Mouse (Mus musculus): Measurements from ENCODE around the gene Adgrl2. TPM values are rescaled to one million over a fixed set of nuclear protein-coding genes. Genes with fewer than 3 reads are reported as not detected.

Gene Adgrl2
- polyA plus RNA-seq (2011; ENCODE audit: insufficient read length, low read depth, missing spikeins) = 90.1 and 112 TPM in 2 replicates

- TF ChIP-seq CTCF (IDR thresholded peaks at IDR 0.05; ENCODE audit: borderline replicate concordance, insufficient read depth, low read length) = no peak
- TF ChIP-seq POLR2A (IDR thresholded peaks at IDR 0.05; ENCODE audit: low read depth, low read length) = no peak; the same call in 1 of the 2 replicates
- H3K4me1 ChIP-seq (ENCODE audit: control insufficient read depth, insufficient read depth, low read length) = no peaks in the 10 kb centered on the region
- peak within 1 kb of the TSS; percentile 79 for H3K27ac ChIP-seq (ENCODE audit: insufficient read depth, low read length)
- peak within 1 kb of the TSS; percentile 79 for H3K4me3 ChIP-seq (ENCODE audit: insufficient read depth, low read length)
These were observed at the start of gene Adgrl2 for GRCm38 (mm10) chr3:148990531-148991003. TSS of gene Adgrl2 (minus strand) at chr3:148990555.

- H3K4me1 ChIP-seq (ENCODE audit: control insufficient read depth, insufficient read depth, low read length) = peaks cover 11% of the 10 kb centered on the region
- no peak overlapping the region for H3K4me3 ChIP-seq (ENCODE audit: insufficient read depth, low read length)
- H3K27ac ChIP-seq (ENCODE audit: insufficient read depth, low read length) = peak overlapping the region; percentile 91
- TF ChIP-seq POLR2A (IDR thresholded peaks at IDR 0.05; ENCODE audit: low read depth, low read length) (no peak), CTCF (IDR thresholded peaks at IDR 0.05; ENCODE audit: borderline replicate concordance, insufficient read depth, low read length) (peak; percentile 44; the same call in 1 of the 2 replicates)
These were observed 48.4 kb upstream of the Adgrl2 start for GRCm38 (mm10) chr3:149038771-149039170.

DNA sequence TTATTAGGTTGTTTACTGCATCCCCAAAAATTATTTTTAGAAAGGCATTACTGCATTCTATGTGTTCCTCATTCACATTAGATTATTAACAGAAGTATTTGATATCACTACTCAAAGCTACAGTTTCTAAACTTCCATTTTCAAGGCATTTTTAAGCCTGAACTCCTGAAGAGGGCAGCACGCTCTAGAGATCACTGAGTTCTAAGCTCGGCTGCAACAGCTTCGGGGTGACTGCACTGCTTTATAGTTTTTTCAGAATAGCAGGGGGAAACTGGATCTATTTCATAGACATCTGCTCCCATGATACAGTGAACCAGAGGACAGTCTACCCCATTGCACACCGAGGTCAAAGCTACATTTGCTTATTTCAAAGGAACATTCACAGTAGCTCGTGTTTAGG, 29.6 kb upstream of the Adgrl2 start:
- Histone ChIP-seq H3K4me3 (ENCODE audit: insufficient read depth, low read length) (no peak overlapping the region), H3K27ac (ENCODE audit: insufficient read depth, low read length) (no peak overlapping the region), H3K4me1 (ENCODE audit: control insufficient read depth, insufficient read depth, low read length) (no peaks in the 10 kb centered on the region)
- no peak for TF ChIP-seq CTCF (IDR thresholded peaks at IDR 0.05; ENCODE audit: borderline replicate concordance, insufficient read depth, low read length)
- no peak for TF ChIP-seq POLR2A (IDR thresholded peaks at IDR 0.05; ENCODE audit: low read depth, low read length)

DNA sequence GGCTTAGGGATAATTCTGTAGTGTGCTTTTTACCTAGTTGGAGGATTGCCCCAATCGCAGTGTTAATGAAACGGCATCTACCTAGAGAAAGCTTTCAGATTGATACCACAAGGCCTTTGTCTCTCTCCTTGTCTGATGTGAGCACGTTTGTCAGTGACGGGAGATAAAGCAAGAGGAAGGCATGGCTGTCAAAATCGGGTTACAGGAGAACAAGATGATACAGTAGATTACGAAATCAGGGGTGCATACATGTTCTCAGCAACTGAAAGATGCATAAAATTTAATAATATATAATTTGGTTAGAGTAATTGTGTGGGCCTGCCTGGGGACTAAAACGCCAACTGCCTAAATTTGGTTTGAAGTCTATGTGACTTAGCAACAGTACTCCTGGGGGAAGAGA, 19.0 kb upstream of the Adgrl2 start:
- Histone ChIP-seq H3K4me3 (ENCODE audit: insufficient read depth, low read length) (no peak overlapping the region), H3K27ac (ENCODE audit: insufficient read depth, low read length) (no peak overlapping the region), H3K4me1 (ENCODE audit: control insufficient read depth, insufficient read depth, low read length) (no peaks in the 10 kb centered on the region)
- TF ChIP-seq POLR2A (IDR thresholded peaks at IDR 0.05; ENCODE audit: low read depth, low read length) (no peak), CTCF (IDR thresholded peaks at IDR 0.05; ENCODE audit: borderline replicate concordance, insufficient read depth, low read length) (no peak)

- no peaks in the 10 kb centered on the region for H3K4me1 ChIP-seq (ENCODE audit: control insufficient read depth, insufficient read depth, low read length)
- H3K4me3 ChIP-seq (ENCODE audit: insufficient read depth, low read length) = no peak overlapping the region
- no peak overlapping the region for H3K27ac ChIP-seq (ENCODE audit: insufficient read depth, low read length)
- TF ChIP-seq CTCF (IDR thresholded peaks at IDR 0.05; ENCODE audit: borderline replicate concordance, insufficient read depth, low read length) (no peak), POLR2A (IDR thresholded peaks at IDR 0.05; ENCODE audit: low read depth, low read length) (no peak)
These were observed 18.3 kb upstream of the Adgrl2 start for GRCm38 (mm10) chr3:149008634-149009023.

DNA sequence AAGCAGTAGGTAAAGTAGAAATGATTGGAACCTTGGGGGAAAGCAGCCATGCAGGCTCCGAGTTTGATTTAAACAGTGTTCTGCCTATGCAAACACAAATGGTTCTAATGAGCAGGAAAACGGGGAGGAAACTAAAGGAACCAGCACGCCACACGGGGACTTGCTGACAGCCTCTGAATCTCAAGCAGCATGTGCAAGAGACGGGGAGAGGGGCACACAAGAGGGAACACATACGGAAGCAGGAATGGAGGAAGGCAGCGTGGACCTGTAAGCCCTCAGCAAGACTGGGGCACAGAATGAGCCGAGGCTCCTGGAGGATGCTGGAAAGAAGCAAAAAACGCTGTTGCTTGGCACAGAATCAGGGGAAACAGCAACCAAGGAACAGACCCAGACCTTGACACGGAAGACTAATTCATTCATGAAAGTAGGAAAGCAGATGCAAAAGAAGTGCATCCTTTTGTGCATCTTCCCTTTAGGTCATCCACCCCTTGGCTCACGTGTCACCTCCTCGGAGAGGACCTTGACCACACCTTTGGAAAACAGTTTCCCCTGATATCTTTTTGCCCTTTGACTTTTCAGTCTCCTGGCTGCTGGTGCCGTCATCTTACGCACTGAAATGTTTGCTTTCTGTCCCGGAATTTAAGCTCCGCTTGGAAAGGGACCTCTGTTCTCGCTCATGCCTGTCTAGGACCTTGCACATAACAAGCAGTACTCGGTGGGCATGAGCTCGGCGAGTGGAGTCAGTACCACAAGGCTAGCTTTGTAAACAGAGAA, 17.7 kb upstream of the Adgrl2 start:
- no peaks in the 10 kb centered on the region for H3K4me1 ChIP-seq (ENCODE audit: control insufficient read depth, insufficient read depth, low read length)
- H3K4me3 ChIP-seq (ENCODE audit: insufficient read depth, low read length) = no peak overlapping the region
- TF ChIP-seq CTCF (IDR thresholded peaks at IDR 0.05; ENCODE audit: borderline replicate concordance, insufficient read depth, low read length) = no peak
- no peak for TF ChIP-seq POLR2A (IDR thresholded peaks at IDR 0.05; ENCODE audit: low read depth, low read length)
- H3K27ac ChIP-seq (ENCODE audit: insufficient read depth, low read length) = no peak overlapping the region

GRCm38 (mm10) chr3:149001364-149001763, 11.0 kb upstream of the Adgrl2 start:
- Histone ChIP-seq H3K4me1 (ENCODE audit: control insufficient read depth, insufficient read depth, low read length) (no peaks in the 10 kb centered on the region), H3K27ac (ENCODE audit: insufficient read depth, low read length) (no peak overlapping the region), H3K4me3 (ENCODE audit: insufficient read depth, low read length) (no peak overlapping the region)
- TF ChIP-seq POLR2A (IDR thresholded peaks at IDR 0.05; ENCODE audit: low read depth, low read length) (no peak), CTCF (IDR thresholded peaks at IDR 0.05; ENCODE audit: borderline replicate concordance, insufficient read depth, low read length) (no peak)

DNA sequence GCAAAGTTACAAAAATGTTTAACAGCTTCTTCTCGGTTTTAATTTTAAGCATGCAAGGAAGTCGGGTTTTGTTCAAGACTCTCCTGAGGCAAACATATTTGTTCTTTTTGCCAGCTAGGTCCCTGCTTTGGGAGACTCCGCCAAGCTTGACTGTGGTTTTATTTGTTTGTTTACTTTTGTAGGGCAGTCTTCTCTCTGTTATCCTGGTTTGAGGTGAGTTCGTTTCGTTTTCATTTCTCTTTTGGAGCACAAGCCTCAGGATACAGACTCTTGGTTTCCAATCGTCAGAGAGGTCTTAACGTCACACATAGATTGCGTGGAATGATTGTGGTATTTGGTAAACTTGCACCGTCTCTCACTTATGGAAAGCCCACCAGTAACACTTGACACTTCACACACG, 8.3 kb upstream of the Adgrl2 start:
- H3K4me1 ChIP-seq (ENCODE audit: control insufficient read depth, insufficient read depth, low read length) = no peaks in the 10 kb centered on the region
- no peak overlapping the region for H3K27ac ChIP-seq (ENCODE audit: insufficient read depth, low read length)
- H3K4me3 ChIP-seq (ENCODE audit: insufficient read depth, low read length) = no peak overlapping the region
- TF ChIP-seq CTCF (IDR thresholded peaks at IDR 0.05; ENCODE audit: borderline replicate concordance, insufficient read depth, low read length) = no peak
- TF ChIP-seq POLR2A (IDR thresholded peaks at IDR 0.05; ENCODE audit: low read depth, low read length) = no peak

DNA sequence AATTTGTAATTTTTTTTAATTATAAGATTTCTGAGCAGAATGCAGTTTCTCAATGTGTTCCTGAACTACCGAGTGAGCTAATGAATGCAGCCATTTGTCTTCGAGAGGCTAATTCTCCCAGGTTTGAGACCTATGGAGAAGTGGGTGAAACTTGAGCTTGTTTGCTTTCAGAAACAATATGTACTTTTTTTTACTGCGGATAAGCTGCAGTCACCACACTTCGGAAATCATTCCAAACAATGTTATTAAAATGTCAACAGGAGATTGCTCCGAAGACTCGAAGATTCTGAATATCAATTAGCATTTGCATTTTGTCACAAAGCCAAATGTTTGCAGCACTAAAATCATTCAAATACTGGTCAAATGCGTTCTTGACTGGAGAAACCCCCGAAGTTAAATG, 701 bp upstream of the Adgrl2 start:
- Histone ChIP-seq H3K4me1 (ENCODE audit: control insufficient read depth, insufficient read depth, low read length) (no peaks in the 10 kb centered on the region), H3K4me3 (ENCODE audit: insufficient read depth, low read length) (no peak overlapping the region; the same call in 1 of the 2 replicates), H3K27ac (ENCODE audit: insufficient read depth, low read length) (no peak overlapping the region)
- TF ChIP-seq CTCF (IDR thresholded peaks at IDR 0.05; ENCODE audit: borderline replicate concordance, insufficient read depth, low read length) (no peak), POLR2A (IDR thresholded peaks at IDR 0.05; ENCODE audit: low read depth, low read length) (no peak)

GRCm38 (mm10) chr3:148989818-148990530, 381 bp downstream of the Adgrl2 start:
- TF ChIP-seq POLR2A (IDR thresholded peaks at IDR 0.05; ENCODE audit: low read depth, low read length) = no peak; the same call in 1 of the 2 replicates
- no peak for TF ChIP-seq CTCF (IDR thresholded peaks at IDR 0.05; ENCODE audit: borderline replicate concordance, insufficient read depth, low read length)

More at GRCm38 (mm10) chr3:148989818-148990530, 381 bp downstream of the Adgrl2 start:
- Histone ChIP-seq H3K4me3 (ENCODE audit: insufficient read depth, low read length) (peak overlapping the region; percentile 79), H3K4me1 (ENCODE audit: control insufficient read depth, insufficient read depth, low read length) (no peaks in the 10 kb centered on the region), H3K27ac (ENCODE audit: insufficient read depth, low read length) (peak overlapping the region; percentile 79)

All from embryonic fibroblast, embryonic 13.5 days (primary cell).